Mouse (Mus musculus) lung, adult 10 weeks (tissue): ENCODE measurements around the gene Metrn. TPM values are rescaled to one million over a fixed set of nuclear protein-coding genes. Genes with fewer than 3 reads are reported as not detected.

Source experiments
- polyA plus RNA-seq: library from polyadenylated mRNA; stranded (reverse); fragments of 350-450 nt; fragmentation: Illumina TruSeq; extraction: RNeasy Lipid Tissue Mini Kit (QIAGEN cat#74804); gene quantifications from one replicate; pipeline ENCODE4 v1.2.3, GENCODE M21; 2014; ENCODE audit warnings: low read depth, low replicate concordance; ENCODE audit not compliant: insufficient read depth

The Metrn gene
- polyA plus RNA-seq, result 24.7 TPM

GRCm38 (mm10) chr17:25796951-25797369 lies at the start of gene Metrn:
Metrn (minus strand) TSS chr17:25797136.

GRCm38 (mm10) chr17:25844396-25844901 lies 47.5 kb upstream of the Metrn start, which contains the start of gene Rhot2:
Rhot2 (minus strand) TSS chr17:25844851.

GRCm38 (mm10) chr17:25841117-25841880 lies 44.4 kb upstream of the Metrn start, which contains the start of gene Gm20683:
Gm20683 (minus strand) TSS chr17:25841763.

DNA sequence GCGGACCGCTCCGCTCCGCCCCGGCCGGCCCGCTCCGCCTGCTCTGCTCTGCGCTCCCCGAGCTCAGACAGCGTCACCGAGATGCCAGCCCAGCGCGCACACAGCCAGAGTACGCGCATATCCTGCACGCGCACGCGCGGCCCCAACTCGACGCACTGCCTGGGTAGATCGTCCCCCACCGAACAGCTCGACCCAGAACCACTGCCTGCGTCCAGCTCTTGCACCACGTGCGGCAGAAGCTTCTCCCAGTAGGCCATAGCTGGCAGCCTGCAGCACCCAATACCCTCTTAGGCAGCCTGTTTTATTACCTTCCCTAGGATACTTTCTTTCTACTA lies 40.1 kb upstream of the Metrn start, which contains the start of gene Rhbdl1:
Gene Rhbdl1, minus strand, starts transcription at position 220 of the 335 bp plus-strand sequence.

DNA sequence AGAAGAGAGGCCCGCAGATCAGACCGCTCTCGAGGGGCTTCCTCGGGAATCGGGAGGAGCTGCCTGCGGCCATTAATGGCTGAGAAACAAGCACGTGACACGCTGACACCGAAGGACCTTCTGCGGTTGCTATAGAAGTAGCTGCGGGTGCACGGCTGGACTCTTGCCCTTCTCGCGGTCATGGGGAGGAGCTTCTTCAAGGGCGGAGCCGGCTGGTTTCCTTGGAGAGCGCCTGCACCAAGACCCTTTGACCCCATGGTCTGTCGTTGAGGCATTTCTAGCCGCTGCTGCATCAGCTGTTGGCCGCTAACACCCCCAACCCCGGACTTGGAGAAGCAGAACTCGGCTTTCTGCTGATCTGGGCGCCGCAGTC lies 36.3 kb upstream of the Metrn start, which contains the start of gene Stub1:
Gene Stub1, minus strand, starts transcription at position 114 of the 373 bp plus-strand sequence.

DNA sequence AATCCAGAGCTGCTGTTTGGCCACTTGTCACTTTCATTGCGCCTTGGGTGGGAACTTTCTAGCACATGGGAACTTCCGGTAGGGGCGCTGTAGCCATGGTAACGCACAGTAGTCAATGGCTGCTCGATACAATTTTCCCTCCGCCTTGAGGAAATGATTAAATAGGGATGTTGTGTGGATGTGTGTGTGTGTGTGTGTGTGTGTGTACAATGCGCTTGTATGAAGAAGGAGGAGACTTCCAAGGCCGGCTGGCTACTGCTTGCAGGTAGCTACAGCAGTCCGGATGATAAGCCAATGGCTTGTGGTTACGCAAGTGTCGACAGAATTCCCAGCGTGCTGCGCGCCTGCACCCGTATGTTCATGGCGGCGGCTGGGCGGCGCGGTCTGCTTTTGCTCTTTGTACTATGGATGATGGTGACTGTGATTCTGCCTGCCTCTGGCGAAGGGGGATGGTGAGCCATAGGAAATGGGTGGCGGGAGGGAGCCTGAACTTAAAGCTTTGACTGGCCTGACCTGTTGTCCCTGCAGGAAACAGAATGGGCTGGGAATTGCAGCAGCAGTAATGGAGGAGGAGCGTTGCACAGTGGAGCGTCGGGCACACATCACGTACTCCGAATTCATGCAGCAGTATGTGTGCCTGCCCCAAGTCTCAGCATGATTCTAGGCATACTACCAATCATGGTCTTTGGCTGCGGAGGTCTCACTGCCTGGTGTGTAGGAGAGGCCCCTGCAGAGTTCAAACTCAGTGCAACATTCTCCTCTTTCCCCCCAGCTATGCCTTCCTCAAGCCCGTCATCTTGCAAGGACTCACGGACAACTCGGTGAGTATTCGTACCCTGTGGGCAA lies 32.0 kb upstream of the Metrn start, which contains the start of gene Jmjd8:
Gene Jmjd8, plus strand, starts transcription at position 156 of the 846 bp plus-strand sequence.

DNA sequence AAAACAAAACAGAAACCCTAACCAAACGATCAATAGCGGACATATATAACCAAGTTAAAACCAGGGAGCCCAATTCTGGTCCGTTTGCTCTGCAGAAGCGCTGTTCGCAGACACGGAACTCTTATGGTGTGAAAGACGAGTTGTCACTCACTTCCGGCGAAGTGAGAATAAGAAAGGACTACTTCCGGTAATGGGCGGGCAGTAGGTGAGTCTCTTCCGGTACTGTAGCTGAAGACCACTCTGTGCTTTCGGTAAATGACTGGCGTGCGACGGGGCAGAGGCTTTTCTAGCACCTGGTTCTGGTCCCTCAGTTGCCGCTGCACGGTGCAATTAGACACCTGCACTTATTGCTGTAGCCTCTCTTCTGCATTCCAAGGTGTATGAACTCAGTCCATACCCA lies 26.5 kb upstream of the Metrn start, which contains the start of gene Wdr24:
Gene Wdr24, plus strand, starts transcription at position 176 of the 400 bp plus-strand sequence.

GRCm38 (mm10) chr17:25808789-25809605 lies 12.1 kb upstream of the Metrn start, which contains the start of gene Fbxl16:
Fbxl16 (plus strand) TSS chr17:25809085.

DNA sequence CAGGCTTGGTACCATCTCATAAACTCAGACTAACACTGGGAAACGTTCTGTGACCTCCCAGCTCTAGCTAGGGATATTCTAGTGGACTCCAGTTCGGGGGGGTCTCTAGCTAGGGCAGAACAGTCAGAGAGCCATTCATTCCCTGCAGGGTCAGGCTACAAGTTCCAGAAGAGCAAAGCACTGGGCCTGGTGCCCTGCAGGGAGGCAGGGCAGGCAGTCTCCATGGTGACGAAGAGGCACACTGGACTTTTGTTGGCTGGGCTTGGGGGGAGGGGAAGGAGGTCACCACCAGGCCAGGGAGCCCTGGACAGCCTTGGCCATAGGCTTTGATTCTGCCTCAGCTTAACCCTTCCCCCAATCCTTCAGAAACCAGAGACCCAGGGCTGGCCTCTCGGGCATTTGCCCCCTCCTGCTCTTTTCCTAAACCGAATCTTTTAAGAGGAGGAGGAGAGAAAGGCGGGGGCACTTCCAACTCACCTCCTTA lies 1.3 kb downstream of the Metrn start, which contains the start of gene AC134908.4:
Gene AC134908.4, minus strand, starts transcription at position 51 of the 484 bp plus-strand sequence.

GRCm38 (mm10) chr17:25792615-25793014 lies 4.3 kb downstream of the Metrn start, which contains the start of gene Fam173a:
Fam173a (minus strand) TSS chr17:25792901.

GRCm38 (mm10) chr17:25786280-25786679 lies 10.7 kb downstream of the Metrn start, which contains the start of gene Ccdc78:
Ccdc78 (plus strand) TSS chr17:25786580.

GRCm38 (mm10) chr17:25785281-25785745 lies 11.6 kb downstream of the Metrn start, which contains the start of gene Haghl:
Haghl (minus strand) TSS chr17:25785673.

DNA sequence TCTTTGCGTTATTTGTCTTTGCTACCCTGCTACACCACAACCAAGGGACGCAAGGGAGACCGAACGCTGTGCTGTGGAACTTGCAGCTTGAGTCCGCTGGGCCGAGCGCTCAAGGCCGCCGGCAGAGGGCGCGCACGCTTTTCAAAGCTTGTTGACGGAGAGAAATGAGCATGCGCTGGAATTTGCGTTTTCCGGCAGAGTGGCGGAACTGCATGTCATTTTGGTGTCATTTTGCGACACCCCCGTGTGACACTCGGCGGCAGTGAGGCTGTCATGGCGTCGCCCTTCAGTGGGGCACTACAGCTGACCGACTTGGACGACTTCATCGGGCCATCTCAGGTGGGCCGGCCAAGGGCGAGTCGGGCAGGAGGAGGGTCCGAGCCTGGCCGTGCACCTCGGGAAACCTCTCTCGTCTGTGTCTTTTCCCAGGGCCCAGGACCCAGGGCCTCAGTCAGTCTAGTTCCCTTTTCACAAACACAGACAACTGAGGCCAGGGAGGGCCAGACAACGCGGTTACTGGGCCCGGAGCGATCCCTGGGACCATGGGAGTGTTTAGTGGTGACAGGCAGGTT lies 23.3 kb downstream of the Metrn start, which contains the start of gene Narfl:
Gene Narfl, plus strand, starts transcription at position 228 of the 572 bp plus-strand sequence.

GRCm38 (mm10) chr17:25754241-25754640 lies 42.7 kb downstream of the Metrn start, which contains the start of gene Msln:
Msln (minus strand) TSS chr17:25754378.

Other genes with a start within 250 kb of the Metrn start
- gene Sox8, start 226.4 kb downstream of the Metrn start, polyA plus RNA-seq, result 0.21 TPM
- gene Lmf1, start 218.1 kb downstream of the Metrn start, polyA plus RNA-seq, result 12.0 TPM
- gene Gng13, start 80.0 kb downstream of the Metrn start, polyA plus RNA-seq, result 0.90 TPM
- 1.0 TPM for gene Chtf18, start 69.7 kb downstream of the Metrn start, polyA plus RNA-seq
- gene Rpusd1, start 69.5 kb downstream of the Metrn start, polyA plus RNA-seq, result 9.4 TPM
- not detected for gene Mslnl, start 61.1 kb downstream of the Metrn start, polyA plus RNA-seq
- 49.1 TPM for gene Msln, start 42.8 kb downstream of the Metrn start, polyA plus RNA-seq
- gene Narfl, start 23.4 kb downstream of the Metrn start, polyA plus RNA-seq, result 12.8 TPM
- gene Haghl, start 11.5 kb downstream of the Metrn start, polyA plus RNA-seq, result 24.0 TPM
- 10.3 TPM for gene Ccdc78, start 10.6 kb downstream of the Metrn start, polyA plus RNA-seq
- gene Fam173a, start 4.2 kb downstream of the Metrn start, polyA plus RNA-seq, result 73.2 TPM
- not detected for gene AC134908.4, start 1.5 kb downstream of the Metrn start, polyA plus RNA-seq
- gene Fbxl16, start 11.9 kb upstream of the Metrn start, polyA plus RNA-seq, result 1.5 TPM
- 6.9 TPM for gene Wdr24, start 26.5 kb upstream of the Metrn start, polyA plus RNA-seq
- gene Jmjd8, start 31.7 kb upstream of the Metrn start, polyA plus RNA-seq, result 26.4 TPM
- 114 TPM for gene Stub1, start 36.3 kb upstream of the Metrn start, polyA plus RNA-seq
- 2.0 TPM for gene Rhbdl1, start 40.2 kb upstream of the Metrn start, polyA plus RNA-seq
- 2.7 TPM for gene Gm20683, start 44.6 kb upstream of the Metrn start, polyA plus RNA-seq
- gene Rhot2, start 47.7 kb upstream of the Metrn start, polyA plus RNA-seq, result 17.7 TPM
- gene Wdr90, start 64.4 kb upstream of the Metrn start, polyA plus RNA-seq, result 7.7 TPM
- gene Mcrip2, start 71.6 kb upstream of the Metrn start, polyA plus RNA-seq, result 17.9 TPM
- gene Mettl26, start 77.9 kb upstream of the Metrn start, polyA plus RNA-seq, result 42.2 TPM
- gene Wfikkn1, start 83.7 kb upstream of the Metrn start, polyA plus RNA-seq, result 0.25 TPM
- gene Rab40c, start 122.6 kb upstream of the Metrn start, polyA plus RNA-seq, result 16.6 TPM
- gene Pigq, start 147.8 kb upstream of the Metrn start, polyA plus RNA-seq, result 34.5 TPM
- gene Nhlrc4, start 147.8 kb upstream of the Metrn start, polyA plus RNA-seq, result 7.5 TPM
- not detected for gene A930017K11Rik, start 155.4 kb upstream of the Metrn start, polyA plus RNA-seq
- 6.4 TPM for gene Capn15, start 188.7 kb upstream of the Metrn start, polyA plus RNA-seq